Mouse (Mus musculus): ENCODE measurements around the gene Cdiptos.

Cdiptos gene

DNA sequence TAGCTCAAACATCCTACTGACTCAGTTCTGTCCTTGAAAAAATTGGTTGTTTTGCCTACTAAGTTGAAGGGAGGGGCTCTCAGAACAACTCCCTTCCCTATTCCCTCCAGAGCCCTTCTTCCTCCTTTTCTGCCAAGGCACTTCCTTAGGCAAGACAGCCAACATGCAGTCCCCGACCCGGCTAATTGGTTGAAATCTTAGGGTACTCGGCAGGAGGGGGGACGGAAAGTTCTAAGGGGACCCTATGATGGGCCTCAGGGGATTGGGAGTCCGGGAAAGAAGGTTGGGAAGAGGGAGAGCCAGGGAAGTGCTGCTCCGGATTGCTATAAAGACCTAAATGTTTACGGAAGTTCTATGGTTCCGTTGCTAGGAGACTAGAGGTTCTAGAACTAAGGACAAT lies 405 bp downstream of the Cdiptos start:
- no peak for DNase-seq (ENCODE audit: extremely low spot score)

DNA sequence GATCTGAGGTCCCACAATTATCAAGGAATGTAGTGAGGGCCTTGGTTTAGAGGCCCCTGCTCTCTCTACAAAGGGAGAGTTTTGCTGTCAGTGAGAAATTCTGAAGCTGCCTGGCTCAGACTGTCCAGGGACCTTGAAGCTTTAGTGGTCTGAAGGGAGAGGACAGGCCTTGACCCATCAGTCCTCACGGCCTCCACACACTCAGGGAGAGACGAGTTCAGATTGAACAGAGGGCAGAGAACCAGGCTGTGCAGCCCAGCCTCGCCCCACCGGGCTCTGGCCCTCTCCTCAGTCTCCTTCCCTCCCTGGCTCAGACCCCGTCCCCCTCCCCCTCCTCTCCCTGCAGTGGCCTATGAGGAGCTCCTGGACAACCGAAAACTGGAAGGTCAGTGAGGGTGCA lies 8.5 kb downstream of the Cdiptos start:
- no peak for DNase-seq (ENCODE audit: extremely low spot score)

DNA sequence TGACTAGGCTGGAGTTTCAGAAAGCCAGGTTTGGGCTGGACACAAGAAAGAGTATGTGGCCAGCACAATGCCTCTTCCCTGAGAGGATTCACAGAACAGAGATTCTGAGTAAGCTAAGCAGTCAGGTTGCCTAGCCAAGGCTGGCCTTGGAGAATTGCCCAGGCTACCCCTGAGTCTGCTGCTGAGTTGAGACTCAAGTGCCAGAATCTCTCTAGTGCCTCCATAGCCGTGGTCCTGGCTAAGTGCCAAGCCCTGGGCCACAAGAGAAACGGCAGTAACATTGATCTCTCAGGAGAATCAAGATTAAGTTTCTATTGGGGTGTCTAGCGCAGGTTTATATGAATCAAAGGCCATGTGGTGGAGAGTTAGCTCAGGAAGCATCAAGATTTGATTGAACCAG lies 10.3 kb downstream of the Cdiptos start:
- DNase-seq (ENCODE audit: extremely low spot score): no peak

GRCm38 (mm10) chr7:126963548-126964286 lies 12.2 kb downstream of the Cdiptos start:
- peak; percentile 58 for DNase-seq (ENCODE audit: extremely low spot score)

DNA sequence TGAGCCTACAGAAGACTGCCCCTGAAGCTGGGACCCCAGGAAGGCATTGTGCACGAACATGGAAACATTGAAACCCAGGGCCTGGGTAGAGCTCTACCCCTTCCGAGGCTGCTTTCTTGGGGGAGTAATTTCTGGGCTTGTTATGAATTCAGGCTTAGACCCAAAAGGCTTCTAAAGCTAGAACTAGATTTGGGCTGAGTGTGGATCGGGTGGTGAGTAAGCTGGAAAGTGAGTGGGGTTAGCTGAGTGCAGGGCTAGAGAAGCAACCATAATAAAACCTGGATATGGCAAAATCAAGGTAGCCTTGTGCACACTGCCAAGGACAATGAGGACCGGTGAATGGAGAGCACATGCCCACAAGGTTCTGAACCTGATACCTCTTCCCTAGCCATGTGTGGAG lies 13.9 kb downstream of the Cdiptos start:
- DNase-seq (ENCODE audit: extremely low spot score): no peak

DNA sequence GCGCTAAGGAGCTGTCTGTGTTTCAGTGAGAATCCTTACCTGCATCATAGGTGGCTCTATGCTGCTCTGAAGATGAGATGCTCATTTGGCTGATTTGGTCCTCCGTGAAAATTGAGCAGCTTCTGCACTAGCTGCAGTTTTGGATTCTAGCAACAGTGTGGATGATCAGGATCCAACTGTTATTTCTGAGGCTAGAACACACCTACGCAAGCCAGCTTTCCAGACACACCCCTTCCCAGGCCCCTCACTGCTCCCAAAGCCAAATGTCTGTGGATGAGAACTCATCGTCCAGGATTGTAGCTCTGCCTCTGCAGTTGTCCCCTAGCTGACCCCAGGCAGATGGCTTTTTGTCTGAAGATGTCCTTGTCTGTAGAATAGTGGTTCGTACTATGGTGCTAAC lies 14.8 kb downstream of the Cdiptos start:
- DNase-seq (ENCODE audit: extremely low spot score): no peak

GRCm38 (mm10) chr7:126959780-126960179 lies 16.1 kb downstream of the Cdiptos start:
- DNase-seq (ENCODE audit: extremely low spot score): no peak

DNA sequence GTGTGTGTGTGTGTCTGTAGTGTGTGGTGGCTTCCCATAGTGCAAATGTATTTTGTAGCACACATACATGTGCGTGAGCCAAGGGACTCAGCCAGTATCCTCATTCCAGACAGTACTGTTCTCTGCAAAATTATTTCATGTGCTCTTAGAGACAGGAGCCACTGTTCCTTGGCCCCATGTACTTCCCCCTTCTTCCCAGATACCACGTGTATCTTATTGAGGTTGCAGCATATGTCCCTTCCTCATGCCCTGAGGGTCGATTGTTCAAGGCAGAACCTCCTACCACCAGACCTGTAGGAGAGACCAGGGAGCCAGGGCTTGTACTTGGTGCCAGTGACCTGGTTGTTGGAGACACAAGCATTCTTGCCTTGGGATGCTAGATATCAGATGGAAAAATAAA lies 20.8 kb downstream of the Cdiptos start:
- DNase-seq (ENCODE audit: extremely low spot score): no peak

DNA sequence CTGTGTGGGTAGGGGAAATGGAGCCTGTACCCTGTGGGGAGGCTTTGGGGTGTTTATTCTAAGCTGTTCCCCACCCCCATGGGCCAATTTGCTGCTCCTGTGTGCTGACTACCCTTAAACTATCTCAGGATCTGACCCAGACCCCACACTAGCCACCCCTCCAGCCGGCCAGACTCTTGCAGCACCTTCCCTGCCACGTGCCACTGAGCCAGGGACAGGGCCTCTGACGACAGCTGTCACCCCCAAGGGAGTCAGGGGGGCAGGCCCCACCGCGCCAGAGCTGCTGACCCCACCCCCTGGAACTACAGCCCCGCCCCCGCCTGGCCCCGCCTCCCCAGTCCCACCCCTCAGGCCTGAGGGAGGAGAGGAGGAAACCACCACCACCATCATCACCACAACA lies 23.3 kb downstream of the Cdiptos start:
- DNase-seq (ENCODE audit: extremely low spot score): no peak

GRCm38 (mm10) chr7:126951741-126952140 lies 24.2 kb downstream of the Cdiptos start:
- no peak for DNase-seq (ENCODE audit: extremely low spot score)

DNA sequence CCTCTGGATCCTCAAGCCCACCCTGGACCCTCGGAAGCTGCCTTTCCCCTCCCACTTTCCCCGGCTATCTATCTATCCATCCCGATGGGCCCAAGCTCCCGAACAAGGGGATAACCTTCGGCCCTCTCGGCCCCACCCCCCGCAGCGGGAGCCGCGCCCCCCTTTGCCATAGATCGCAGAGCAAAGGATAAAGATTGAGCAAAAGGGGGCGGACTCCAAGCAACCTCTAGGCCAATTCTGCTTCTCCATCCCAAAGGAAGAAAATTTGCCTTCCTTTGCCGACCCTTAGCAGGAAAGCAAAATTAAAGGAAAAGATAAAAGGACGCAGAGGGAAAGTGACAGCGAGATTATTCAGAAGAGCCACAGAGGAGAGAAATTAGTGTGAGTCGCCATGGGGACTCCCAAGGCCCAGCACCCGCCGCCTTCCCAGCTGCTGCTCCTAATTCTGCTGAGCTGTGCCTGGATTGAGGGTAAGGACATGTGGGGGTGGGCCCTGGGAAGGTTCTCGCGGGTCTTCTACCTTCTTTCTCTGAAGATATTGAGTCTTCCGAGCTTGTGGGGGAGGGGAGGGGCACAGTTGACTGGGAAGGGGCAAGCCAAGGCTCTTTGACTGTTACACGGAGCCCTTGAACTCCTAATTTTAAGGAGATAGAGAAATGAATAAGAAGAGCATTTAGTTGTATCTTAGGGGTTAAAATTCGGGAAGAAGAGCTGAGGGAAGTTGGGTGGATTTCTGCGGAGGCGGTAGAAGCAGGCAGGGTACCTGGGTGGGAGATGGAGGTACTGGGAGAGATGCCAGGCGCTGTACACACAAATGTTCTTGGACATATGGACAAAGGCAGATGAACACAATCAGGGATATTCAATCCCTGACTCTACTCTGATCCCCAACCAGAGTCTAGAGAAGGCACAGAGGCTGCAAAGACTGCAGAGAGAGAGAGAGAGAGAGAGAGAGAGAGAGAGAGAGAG lies 25.0 kb downstream of the Cdiptos start:
- no peak for DNase-seq (ENCODE audit: extremely low spot score)

GRCm38 (mm10) chr7:126949793-126950646 lies 25.9 kb downstream of the Cdiptos start, which contains the start of gene Sez6l2:
TSS of gene Sez6l2 (plus strand) at chr7:126950563.
- DNase-seq (ENCODE audit: extremely low spot score): peak; percentile 93

GRCm38 (mm10) chr7:126949403-126949792 lies 26.5 kb downstream of the Cdiptos start, which contains the start of gene Asphd1:
TSS of gene Asphd1 (minus strand) at chr7:126949582.
- no peak for DNase-seq (ENCODE audit: extremely low spot score)

DNA sequence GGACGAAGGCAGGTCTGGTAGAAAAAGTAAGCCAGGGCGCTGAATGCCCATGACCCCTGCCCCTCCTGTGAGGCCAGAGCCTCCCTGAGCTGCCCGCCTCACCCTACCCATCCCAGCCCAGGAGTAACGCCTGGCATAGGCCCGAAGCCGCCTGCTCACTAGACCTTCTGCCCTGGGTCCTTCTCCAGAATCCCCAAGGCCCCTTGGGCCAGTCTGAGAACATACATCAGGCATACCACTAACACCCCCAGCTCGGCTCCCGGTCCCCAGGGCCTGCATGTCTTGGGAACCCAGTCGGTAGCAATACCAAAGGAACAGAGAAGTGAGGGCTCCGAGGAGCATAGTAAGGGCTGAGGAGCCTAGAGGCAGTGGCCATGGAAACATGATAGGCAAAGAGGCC lies 27.3 kb downstream of the Cdiptos start:
- no peak for DNase-seq (ENCODE audit: extremely low spot score)

- no peak for DNase-seq (ENCODE audit: extremely low spot score)
Observed at GRCm38 (mm10) chr7:126946530-126946929, 29.4 kb downstream of the Cdiptos start.

GRCm38 (mm10) chr7:126941801-126942200 lies 34.1 kb downstream of the Cdiptos start:
- no peak for DNase-seq (ENCODE audit: extremely low spot score)

- no peak for DNase-seq (ENCODE audit: extremely low spot score)
Observed at GRCm38 (mm10) chr7:126941171-126941570, 34.7 kb downstream of the Cdiptos start.

GRCm38 (mm10) chr7:126932652-126933051 lies 43.2 kb downstream of the Cdiptos start:
- no peak for DNase-seq (ENCODE audit: extremely low spot score)

DNA sequence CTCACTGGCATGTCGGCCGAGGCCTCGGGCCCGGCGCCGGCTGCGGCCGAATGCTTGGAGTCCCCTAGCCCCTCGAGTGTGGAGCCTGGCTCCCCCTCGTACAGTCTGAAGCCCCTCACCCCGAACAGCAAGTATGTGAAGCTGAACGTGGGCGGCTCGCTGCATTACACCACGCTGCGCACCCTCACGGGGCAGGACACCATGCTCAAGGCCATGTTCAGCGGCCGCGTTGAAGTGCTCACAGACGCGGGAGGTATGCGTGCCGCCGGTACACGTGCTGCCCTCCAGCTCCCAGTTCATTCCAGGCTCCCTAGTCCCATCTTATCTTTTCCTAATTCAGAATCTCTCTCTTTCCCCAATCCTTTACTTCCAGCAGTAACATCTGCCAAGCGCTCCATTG lies 46.9 kb downstream of the Cdiptos start:
- DNase-seq (ENCODE audit: extremely low spot score): no peak

DNA sequence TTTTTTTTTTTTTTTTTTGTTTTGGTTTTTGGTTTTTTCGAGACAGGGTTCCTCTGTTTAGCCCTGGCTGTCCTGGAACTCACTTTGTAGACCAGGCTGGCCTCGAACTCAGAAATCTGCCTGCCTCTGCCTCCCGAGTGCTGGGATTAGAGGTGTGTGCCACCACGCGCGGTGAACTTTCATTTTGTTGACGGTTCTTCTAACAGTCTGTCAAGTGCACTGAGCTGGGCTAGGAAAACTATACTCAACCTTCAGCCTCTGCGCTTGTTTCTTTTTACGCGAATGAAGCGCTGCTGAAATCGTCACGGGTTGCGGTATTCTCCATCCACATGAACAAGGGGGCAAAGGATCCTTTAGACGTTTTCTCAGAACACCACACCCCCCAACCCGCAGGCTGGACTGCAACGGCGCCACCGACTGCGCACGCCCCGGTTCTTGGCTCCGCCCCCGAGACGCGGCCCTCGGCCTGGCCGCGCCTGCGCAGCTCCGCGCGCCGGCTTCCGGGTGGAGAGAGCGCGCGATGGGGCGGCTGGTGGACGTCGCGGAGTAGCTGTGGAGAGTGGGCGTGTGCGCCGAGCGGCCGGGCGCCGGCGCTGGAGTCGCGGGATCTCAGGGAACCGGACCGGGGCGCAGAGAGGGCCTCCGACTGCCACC lies 47.4 kb downstream of the Cdiptos start, which contains the start of gene Kctd13:
TSS of gene Kctd13 (plus strand) at position 496 of the 654 bp plus-strand sequence.
- DNase-seq (ENCODE audit: extremely low spot score): peak; percentile 90

GRCm38 (mm10) chr7:126926299-126926698 lies 49.6 kb downstream of the Cdiptos start:
- DNase-seq (ENCODE audit: extremely low spot score): no peak
